In the genomic region with DNA sequence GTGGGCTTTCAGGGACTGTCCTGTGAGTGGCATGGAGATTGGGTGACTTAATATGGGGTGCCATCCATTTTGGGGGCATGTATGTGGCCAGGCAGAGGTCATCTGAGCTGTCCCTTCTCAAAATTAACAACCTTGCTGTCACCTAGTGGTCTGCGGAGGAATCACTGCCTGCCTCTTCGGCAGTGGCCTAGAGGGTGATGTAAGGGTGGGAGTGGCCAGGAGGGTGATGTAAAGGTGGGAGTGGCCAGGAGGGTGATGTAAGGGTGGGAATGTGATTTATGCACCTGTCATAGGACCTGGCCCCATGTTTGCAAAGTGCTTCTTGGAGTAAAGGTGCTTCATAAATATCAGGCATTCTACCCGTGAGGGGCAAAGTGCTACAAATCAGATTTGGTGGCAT, we compare ENCODE assay signal across 8 mouse cellular contexts.
DNase-seq lines count a peak whose midpoint lies in the region; ATAC-seq and TF ChIP-seq lines count a peak whose summit lies in the region.

No protein-coding gene starts in this region.

- peak; percentile 16 for DNase-seq in left cerebral cortex, postnatal 4 days
- no peak for DNase-seq in left cerebral cortex, adult 9 months (ENCODE audit: low spot score in 2 of 2)
- peak; percentile 37 for DNase-seq in brain, embryonic 14.5 days (ENCODE audit: low read depth)
- no peak for DNase-seq in right cerebral cortex, adult 2 months (ENCODE audit: low spot score in 2 of 2)
- no peak for DNase-seq in gastrocnemius, postnatal 10 days
- DNase-seq in adrenal gland, postnatal 25 days: no peak

- no peak overlapping the region for H3K27ac ChIP-seq in hindbrain, embryonic 15.5 days (replicated peaks)
- H3K27ac ChIP-seq in midbrain, embryonic 12.5 days (replicated peaks): no peak overlapping the region

- ATAC-seq in hindbrain, embryonic 15.5 days (ENCODE audit: low FRiP score, low read depth): peak; percentile 66
- ATAC-seq in midbrain, embryonic 12.5 days (ENCODE audit: low FRiP score, low read depth): peak; percentile 60

- no peaks in the 10 kb centered on the region for H3K36me3 ChIP-seq in hindbrain, embryonic 15.5 days
- H3K36me3 ChIP-seq in midbrain, embryonic 12.5 days: no peaks in the 10 kb centered on the region

- no peak overlapping the region for H3K4me3 ChIP-seq in hindbrain, embryonic 15.5 days
- no peak overlapping the region for H3K4me3 ChIP-seq in midbrain, embryonic 12.5 days

- 46% methylated on average over 3 of the region's 3 CpGs for WGBS in hindbrain, embryonic 15.5 days
- 33% methylated on average over 3 of the region's 3 CpGs for WGBS in midbrain, embryonic 12.5 days

- no peak overlapping the region for H3K4me2 ChIP-seq in hindbrain, embryonic 15.5 days
- no peak overlapping the region for H3K4me2 ChIP-seq in midbrain, embryonic 12.5 days (replicated peaks)

- TF ChIP-seq POLR2A in brain, embryonic 14.5 days (IDR thresholded peaks at IDR 0.05; ENCODE audit: borderline replicate concordance, extremely low read depth, insufficient read depth, insufficient read length, poor library complexity, severe bottlenecking): no peak

- intact Hi-C loops in left cerebral cortex, postnatal 4 days (cut with DNase I): no loop called here

- no peaks in the 10 kb centered on the region for H3K9me3 ChIP-seq in hindbrain, embryonic 15.5 days
- no peaks in the 10 kb centered on the region for H3K9me3 ChIP-seq in midbrain, embryonic 12.5 days

- H3K9ac ChIP-seq in hindbrain, embryonic 15.5 days: no peak overlapping the region
- no peak overlapping the region for H3K9ac ChIP-seq in midbrain, embryonic 12.5 days (replicated peaks)

- peak; percentile 45; the same call in 1 of the 2 replicates for TF ChIP-seq CTCF in brain, embryonic 14.5 days (IDR thresholded peaks at IDR 0.05; ENCODE audit: borderline replicate concordance, extremely low read depth, insufficient read depth, insufficient read length)

- no peaks in the 10 kb centered on the region for H3K27me3 ChIP-seq in hindbrain, embryonic 15.5 days
- no peaks in the 10 kb centered on the region for H3K27me3 ChIP-seq in midbrain, embryonic 12.5 days

- 0 out of 2 replicates have a peak, but pooled peaks cover under 1% of the 10 kb centered on the region for H3K4me1 ChIP-seq in hindbrain, embryonic 15.5 days (replicated peaks)
- no peaks in the 10 kb centered on the region for H3K4me1 ChIP-seq in midbrain, embryonic 12.5 days

Comparison
In these comparisons a context has a peak if more than half of its experiments do, and no peak if none do; other contexts are left out.
1. DNase-seq: peak in left cerebral cortex, postnatal 4 days (single experiment) and brain, embryonic 14.5 days (single experiment); none in left cerebral cortex, adult 9 months (0 of 2), right cerebral cortex, adult 2 months (0 of 2), gastrocnemius, postnatal 10 days (single experiment) and adrenal gland, postnatal 25 days (single experiment).